Mouse (Mus musculus) midbrain, embryonic 14.5 days (tissue): ENCODE measurements at regions not wholly inside any gene's neighbourhood (a gene's known extent, or its start where the extent isn't known, plus 50 kb on each side); places are given as distances from the start of the nearest gene placed in this dataset.
A peak's percentile ranks its signal among the peaks of the same experiment; 100 is the strongest.

Source experiments
- ATAC-seq: fragments of 200-750 bp; cut with Nextera tagmentation; 2 replicates; pipeline ENCODE4 v1.8.0; 2017; ENCODE audit warnings: moderate number of reproducible peaks, moderate library complexity; ENCODE audit not compliant: low FRiP score, low TSS enrichment
- DNase-seq: peaks from one replicate; pipeline ENCODE4 v3.0.0-alpha.2; 2015
- H3K27ac ChIP-seq: fragments of 300-500 bp; sonication (generic); replicated peaks from 2 replicates; pipeline ENCODE4 v1.5.1; 2014; ENCODE audit warnings: mild to moderate bottlenecking, low read depth, low read length, moderate library complexity
- H3K27me3 ChIP-seq: fragments of 300-500 bp; sonication (generic); 2 replicates; pipeline ENCODE4 v1.6.1; 2014; ENCODE audit warnings: low read length, control low read depth, mixed read lengths; ENCODE audit not compliant: control insufficient read depth, insufficient read depth
- H3K36me3 ChIP-seq: fragments of 300-500 bp; sonication (generic); 2 replicates; pipeline ENCODE4 v1.6.1; 2014; ENCODE audit warnings: low read length, control low read depth; ENCODE audit not compliant: control insufficient read depth, insufficient read depth
- H3K4me1 ChIP-seq: fragments of 300-500 bp; sonication (generic); 2 replicates; pipeline ENCODE4 v1.6.1; 2014; ENCODE audit warnings: mild to moderate bottlenecking, antibody characterized with exemption, low read length, control low read depth; ENCODE audit not compliant: control insufficient read depth, insufficient read depth
- H3K4me2 ChIP-seq: fragments of 300-500 bp; sonication (generic); 2 replicates; pipeline ENCODE4 v1.6.1; 2014; ENCODE audit warnings: mild to moderate bottlenecking, low read length, moderate library complexity
- H3K4me3 ChIP-seq: fragments of 300-500 bp; sonication (generic); replicated peaks from 2 replicates; pipeline ENCODE4 v1.5.1; 2014; ENCODE audit warnings: low read depth, low read length
- H3K9ac ChIP-seq: fragments of 300-500 bp; sonication (generic); replicated peaks from 2 replicates; pipeline ENCODE4 v1.6.1; 2014; ENCODE audit warnings: mild to moderate bottlenecking, low read length, moderate library complexity
- H3K9me3 ChIP-seq: fragments of 300-500 bp; sonication (generic); 2 replicates; pipeline ENCODE4 v1.6.1; 2016; ENCODE audit warnings: low read length, control low read depth, mixed read lengths; ENCODE audit not compliant: control insufficient read depth
- WGBS: fragments of 180-500 bp; shearing (Covaris S2); extraction: QIAGEN DNeasy Blood & Tissue Kit; methylation state at CpG from one replicate; pipeline ENCODE4 v1.1.7; 2014; 5-methylcytosine and 5-hydroxymethylcytosine counted together

DNA sequence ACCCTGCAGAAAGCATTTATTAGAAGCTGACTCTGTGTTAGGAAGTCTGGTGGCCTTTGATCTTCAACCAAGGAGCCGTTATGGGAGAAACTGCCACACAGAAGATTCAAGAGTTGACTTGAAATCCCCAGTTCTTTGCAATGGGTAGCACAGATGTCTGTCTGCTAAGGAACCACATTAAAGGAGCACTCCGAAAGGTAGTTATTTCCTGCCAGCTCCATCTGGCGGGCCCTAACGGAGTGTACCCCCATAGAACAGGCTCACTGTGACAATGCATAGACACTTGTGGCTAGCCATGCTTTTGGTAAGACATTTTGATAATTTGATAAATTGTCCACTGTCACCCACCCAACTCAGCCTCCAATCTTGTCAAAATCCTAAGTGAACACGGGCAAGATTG is 173.3 kb upstream of the Lef1 start:
- Histone ChIP-seq H3K27ac (no peak overlapping the region), H3K4me3 (no peak overlapping the region), H3K9ac (no peak overlapping the region), H3K9me3 (no peaks in the 10 kb centered on the region), H3K4me2 (no peak overlapping the region), H3K36me3 (no peaks in the 10 kb centered on the region), H3K27me3 (no peaks in the 10 kb centered on the region), H3K4me1 (no peaks in the 10 kb centered on the region)
- DNase-seq (no peak), ATAC-seq (no peak)
- WGBS = 76% methylated on average over 5 of the region's 5 CpGs

DNA sequence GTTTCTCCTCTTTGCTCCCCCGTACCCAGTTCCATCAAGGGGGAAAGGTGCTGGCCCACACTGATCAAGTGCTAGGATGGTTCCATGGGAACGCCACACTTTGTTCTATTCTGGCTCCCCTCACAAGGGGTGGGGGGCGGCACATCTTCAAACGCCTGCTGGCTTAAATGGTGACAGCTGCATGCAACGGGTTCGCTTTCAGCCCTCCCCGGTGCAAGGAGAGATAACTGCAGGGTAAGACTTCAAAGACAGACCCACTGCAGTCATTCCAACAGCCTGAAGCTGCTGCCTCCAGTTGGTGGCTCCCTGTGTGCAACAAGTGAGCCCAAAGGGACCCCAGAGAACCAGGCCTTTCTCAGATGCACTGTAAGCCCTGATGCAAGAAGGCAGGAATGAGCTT is 173.9 kb upstream of the Lef1 start:
- no peak for ATAC-seq
- no peak overlapping the region for H3K4me2 ChIP-seq

DNA sequence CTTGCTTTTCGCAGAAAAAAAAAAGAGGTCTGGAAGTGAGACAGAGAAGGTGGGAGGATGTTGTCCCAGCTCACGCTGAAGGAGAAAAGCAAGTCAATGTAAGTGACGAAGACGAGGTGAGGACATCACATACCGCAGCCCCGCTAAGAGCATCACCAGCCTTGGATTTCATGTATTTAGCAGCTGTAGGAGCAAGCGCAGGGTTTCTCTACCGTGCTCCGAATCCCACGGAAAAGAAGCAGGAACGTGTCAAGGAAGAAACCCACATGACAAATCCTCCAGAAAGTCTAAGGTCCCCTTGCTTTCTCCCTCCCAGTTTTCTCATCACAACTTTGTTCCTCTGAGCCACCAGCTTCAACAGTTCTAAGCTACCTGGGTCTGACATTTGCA is 174.3 kb upstream of the Lef1 start:
- Histone ChIP-seq H3K4me3 (no peak overlapping the region), H3K4me2 (no peak overlapping the region), H3K9ac (no peak overlapping the region), H3K36me3 (no peaks in the 10 kb centered on the region), H3K27me3 (no peaks in the 10 kb centered on the region), H3K4me1 (no peaks in the 10 kb centered on the region), H3K27ac (no peak overlapping the region), H3K9me3 (no peaks in the 10 kb centered on the region)
- ATAC-seq (no peak), DNase-seq (no peak)
- WGBS = 83% methylated on average over 11 of the region's 11 CpGs

More for the DNA sequence above, 173.9 kb upstream of the Lef1 start:
- WGBS = 17% methylated on average over 7 of the region's 7 CpGs
- Histone ChIP-seq H3K4me3 (no peak overlapping the region), H3K9ac (no peak overlapping the region), H3K36me3 (no peaks in the 10 kb centered on the region), H3K4me1 (no peaks in the 10 kb centered on the region), H3K27ac (no peak overlapping the region), H3K9me3 (no peaks in the 10 kb centered on the region), H3K27me3 (no peaks in the 10 kb centered on the region)
- no peak for DNase-seq

DNA sequence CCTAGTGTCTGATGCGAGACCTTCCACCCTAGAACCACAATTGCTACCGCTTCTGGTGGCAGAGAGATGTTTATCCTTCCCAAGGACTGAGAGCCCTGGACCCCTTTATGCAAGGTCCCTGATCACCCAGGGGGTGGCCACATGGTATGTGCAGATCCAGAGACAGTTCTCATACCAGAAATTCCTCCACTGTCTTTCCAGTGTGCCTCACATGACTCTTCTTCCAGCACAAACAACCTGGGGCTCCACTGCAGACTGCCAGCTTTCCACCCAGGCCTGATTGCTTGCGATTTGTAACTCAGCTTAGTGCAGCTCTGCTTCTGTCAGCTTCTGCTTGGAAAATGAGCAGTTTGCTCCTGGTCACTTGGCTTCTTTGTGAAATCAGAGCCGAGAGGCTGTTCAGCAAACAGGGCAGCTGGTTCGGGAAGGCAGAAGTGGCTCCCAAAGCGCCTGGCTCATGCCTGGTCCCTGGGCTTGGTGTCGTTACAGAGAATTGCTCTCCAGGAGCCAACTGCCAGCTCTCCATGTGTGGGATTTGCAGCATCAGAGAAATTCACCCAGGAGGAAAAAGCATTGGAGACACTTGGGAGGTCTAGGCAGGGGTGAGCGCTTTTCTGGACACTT is 174.9 kb upstream of the Lef1 start:
- WGBS = 71% methylated on average over 8 of the region's 8 CpGs
- Histone ChIP-seq H3K27me3 (no peaks in the 10 kb centered on the region), H3K9ac (no peak overlapping the region), H3K4me3 (no peak overlapping the region), H3K4me2 (no peak overlapping the region), H3K4me1 (no peaks in the 10 kb centered on the region), H3K36me3 (no peaks in the 10 kb centered on the region), H3K9me3 (no peaks in the 10 kb centered on the region), H3K27ac (no peak overlapping the region)
- no peak for ATAC-seq
- DNase-seq = no peak

DNA sequence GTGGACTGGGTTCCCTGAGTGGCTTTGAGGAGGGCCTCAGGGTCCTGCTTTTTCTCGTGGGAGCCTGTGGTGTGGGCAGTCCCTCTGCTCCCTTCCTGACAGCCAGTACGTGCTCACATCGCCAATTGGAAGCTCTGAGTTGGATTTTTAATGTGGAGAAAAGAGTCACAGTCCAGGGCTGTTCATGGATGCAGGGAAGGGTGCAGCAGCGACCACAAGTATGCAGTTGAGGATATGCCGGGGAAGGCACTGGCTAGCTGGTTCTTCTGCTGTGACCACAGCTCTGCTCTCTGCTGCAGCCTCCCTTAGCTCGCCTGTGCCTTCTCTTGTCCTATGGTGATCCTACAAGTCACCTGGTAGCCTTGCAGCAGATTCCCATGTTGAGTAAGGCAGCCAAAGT is 177.5 kb upstream of the Lef1 start:
- Histone ChIP-seq H3K27ac (no peak overlapping the region), H3K9me3 (no peaks in the 10 kb centered on the region), H3K4me3 (no peak overlapping the region), H3K9ac (no peak overlapping the region), H3K4me1 (0 out of 2 replicates have a peak, but pooled peaks cover 3% of the 10 kb centered on the region), H3K36me3 (no peaks in the 10 kb centered on the region), H3K27me3 (no peaks in the 10 kb centered on the region), H3K4me2 (no peak overlapping the region)
- ATAC-seq (no peak), DNase-seq (no peak)
- 71% methylated on average over 6 of the region's 6 CpGs for WGBS

GRCm38 (mm10) chr3:130932226-130932625 is 178.0 kb upstream of the Lef1 start:
- Histone ChIP-seq H3K36me3 (no peaks in the 10 kb centered on the region), H3K27me3 (no peaks in the 10 kb centered on the region), H3K4me2 (no peak overlapping the region), H3K9me3 (no peaks in the 10 kb centered on the region), H3K27ac (no peak overlapping the region), H3K9ac (no peak overlapping the region), H3K4me3 (no peak overlapping the region), H3K4me1 (0 out of 2 replicates have a peak, but pooled peaks cover 3% of the 10 kb centered on the region)
- no peak for ATAC-seq
- no peak for DNase-seq
- WGBS = 91% methylated on average over 5 of the region's 5 CpGs

GRCm38 (mm10) chr3:130925000-130925399 is 185.3 kb upstream of the Lef1 start:
- Histone ChIP-seq H3K4me2 (no peak overlapping the region), H3K4me3 (no peak overlapping the region), H3K36me3 (no peaks in the 10 kb centered on the region), H3K9ac (no peak overlapping the region), H3K9me3 (no peaks in the 10 kb centered on the region), H3K4me1 (peaks cover 28% of the 10 kb centered on the region), H3K27me3 (no peaks in the 10 kb centered on the region), H3K27ac (no peak overlapping the region)
- 61% methylated on average over 5 of the region's 5 CpGs for WGBS
- DNase-seq = no peak
- 0 out of 2 replicates have a peak, but pooled peaks have one; percentile 22 for ATAC-seq

GRCm38 (mm10) chr3:130923615-130923958 is 186.7 kb upstream of the Lef1 start:
- Histone ChIP-seq H3K36me3 (no peaks in the 10 kb centered on the region), H3K9me3 (no peaks in the 10 kb centered on the region), H3K4me3 (peak overlapping the region; percentile 19), H3K27me3 (no peaks in the 10 kb centered on the region), H3K9ac (0 out of 2 replicates have a peak overlapping the region, but pooled peaks have one; percentile 10), H3K4me1 (peaks cover 28% of the 10 kb centered on the region), H3K4me2 (peak overlapping the region; percentile 49), H3K27ac (peak overlapping the region; percentile 60)
- no peak for ATAC-seq
- 19% methylated on average over 8 of the region's 8 CpGs for WGBS
- DNase-seq = peak; percentile 66

GRCm38 (mm10) chr3:130922812-130923614 is 187.3 kb upstream of the Lef1 start:
- WGBS = 5% methylated on average over 23 of the region's 23 CpGs
- peak; percentile 59 for DNase-seq
- H3K27me3 ChIP-seq = no peaks in the 10 kb centered on the region
- peak overlapping the region; percentile 10; the same call in 1 of the 2 replicates for H3K9ac ChIP-seq
- peaks cover 25% of the 10 kb centered on the region for H3K4me1 ChIP-seq
- H3K9me3 ChIP-seq = no peaks in the 10 kb centered on the region
- no peaks in the 10 kb centered on the region for H3K36me3 ChIP-seq
- peak overlapping the region; percentile 49 for H3K4me2 ChIP-seq
- ATAC-seq = no peak
- peak overlapping the region; percentile 60 for H3K27ac ChIP-seq
- H3K4me3 ChIP-seq = peak overlapping the region; percentile 19
